Mouse (Mus musculus): ENCODE data around the gene Parva.
A peak's percentile ranks its signal among the peaks of the same experiment; 100 is the strongest.

The Parva gene

GRCm38 (mm10) chr7:112600163-112600562 is 172.9 kb downstream of the Parva start:
- DNase-seq (ENCODE audit: low spot score in 2 of 2): peak; percentile 59 to 60

GRCm38 (mm10) chr7:112602966-112603365 is 175.7 kb downstream of the Parva start:
- peak in 1 of 2 experiments; percentile 24 for DNase-seq (ENCODE audit: low spot score in 2 of 2)

DNA sequence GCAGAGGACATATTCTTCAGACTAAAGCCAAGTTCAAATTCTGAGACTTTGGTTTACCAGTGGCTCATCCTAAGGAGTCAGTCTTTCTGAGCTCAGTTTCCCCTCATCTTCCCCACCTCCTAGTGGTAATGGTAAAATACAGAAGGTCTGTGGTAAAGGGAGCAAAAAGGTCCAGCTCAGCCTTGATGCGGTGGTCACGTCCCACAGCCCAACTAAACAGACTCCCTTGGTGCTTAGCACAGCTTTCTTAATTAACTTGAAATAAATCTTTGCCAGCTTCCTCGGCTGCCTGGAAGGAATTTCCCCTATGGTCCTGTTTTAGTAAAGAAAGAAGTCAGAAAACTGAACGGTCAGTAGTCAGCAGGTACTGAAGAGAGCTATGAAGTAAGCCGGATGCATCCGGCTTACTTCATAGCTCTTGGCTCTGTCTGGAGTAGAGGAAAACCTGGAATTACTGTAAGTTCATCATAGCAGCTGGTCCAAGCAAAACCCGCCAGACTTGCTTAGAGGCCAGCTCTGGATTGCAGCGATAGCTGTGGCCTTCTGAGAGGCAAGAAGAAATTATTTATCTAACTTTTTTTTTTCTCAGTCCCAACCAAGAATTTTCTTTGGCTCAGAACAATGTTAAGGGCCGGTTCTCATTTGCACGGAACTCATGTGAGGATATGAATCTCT is 176.3 kb downstream of the Parva start:
- DNase-seq (ENCODE audit: low spot score in 2 of 2): peak; percentile 53 to 72

DNA sequence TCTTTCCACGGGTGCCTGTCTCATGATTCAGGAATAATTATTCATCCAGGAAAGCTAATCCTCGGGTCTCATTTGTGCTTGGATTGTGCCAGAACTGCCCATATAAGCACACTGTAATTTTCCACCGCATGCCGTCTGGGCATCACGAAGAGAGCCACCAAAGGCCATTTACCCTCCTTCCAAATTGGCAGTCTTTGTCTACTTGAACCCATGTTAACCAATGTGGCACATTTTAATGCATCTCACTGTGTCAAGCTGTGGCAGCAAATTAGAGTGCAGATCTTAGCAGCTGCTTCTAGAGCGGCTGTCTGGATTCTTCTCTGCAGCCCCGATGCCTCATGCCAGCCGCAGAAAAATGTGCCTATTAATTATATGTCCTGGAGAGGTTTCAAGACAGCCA is 176.9 kb downstream of the Parva start:
- DNase-seq (ENCODE audit: low spot score in 2 of 2): no peak

DNA sequence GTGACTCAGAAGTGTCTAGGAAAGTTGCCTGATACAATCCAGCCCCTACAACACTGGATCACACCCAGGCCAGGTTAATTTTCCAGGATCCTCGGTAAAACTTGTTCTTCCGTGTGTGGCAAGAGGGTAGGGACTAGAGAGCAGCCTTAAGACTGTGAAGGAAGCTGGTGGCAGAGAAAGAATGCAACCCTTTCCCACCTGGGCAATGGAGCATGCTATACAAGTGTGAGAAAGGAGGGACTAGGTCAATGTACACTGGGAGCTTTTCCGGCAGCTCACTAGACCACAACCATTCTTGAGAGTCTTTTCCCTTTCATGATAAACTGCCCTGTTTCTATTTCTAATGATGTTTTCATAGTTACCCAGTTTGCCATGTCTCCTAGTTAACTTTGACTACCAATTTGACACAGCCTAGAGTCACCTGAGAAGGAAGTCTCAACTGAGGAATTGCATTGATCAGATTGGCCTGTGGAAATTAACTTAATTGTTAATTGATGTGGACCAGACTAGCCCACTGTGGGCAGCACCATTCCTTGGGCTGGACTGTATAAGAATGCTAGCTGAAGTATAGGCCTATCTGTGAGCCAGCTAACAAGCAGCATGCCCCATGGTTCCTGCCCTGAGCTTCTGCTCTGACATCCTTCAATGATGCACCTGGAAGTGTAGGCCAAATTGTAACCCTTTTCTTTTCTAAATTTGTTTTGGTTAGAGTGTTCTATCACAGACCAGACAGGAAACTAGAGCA is 186.9 kb downstream of the Parva start:
- no peak for DNase-seq (ENCODE audit: low spot score in 2 of 2)

DNA sequence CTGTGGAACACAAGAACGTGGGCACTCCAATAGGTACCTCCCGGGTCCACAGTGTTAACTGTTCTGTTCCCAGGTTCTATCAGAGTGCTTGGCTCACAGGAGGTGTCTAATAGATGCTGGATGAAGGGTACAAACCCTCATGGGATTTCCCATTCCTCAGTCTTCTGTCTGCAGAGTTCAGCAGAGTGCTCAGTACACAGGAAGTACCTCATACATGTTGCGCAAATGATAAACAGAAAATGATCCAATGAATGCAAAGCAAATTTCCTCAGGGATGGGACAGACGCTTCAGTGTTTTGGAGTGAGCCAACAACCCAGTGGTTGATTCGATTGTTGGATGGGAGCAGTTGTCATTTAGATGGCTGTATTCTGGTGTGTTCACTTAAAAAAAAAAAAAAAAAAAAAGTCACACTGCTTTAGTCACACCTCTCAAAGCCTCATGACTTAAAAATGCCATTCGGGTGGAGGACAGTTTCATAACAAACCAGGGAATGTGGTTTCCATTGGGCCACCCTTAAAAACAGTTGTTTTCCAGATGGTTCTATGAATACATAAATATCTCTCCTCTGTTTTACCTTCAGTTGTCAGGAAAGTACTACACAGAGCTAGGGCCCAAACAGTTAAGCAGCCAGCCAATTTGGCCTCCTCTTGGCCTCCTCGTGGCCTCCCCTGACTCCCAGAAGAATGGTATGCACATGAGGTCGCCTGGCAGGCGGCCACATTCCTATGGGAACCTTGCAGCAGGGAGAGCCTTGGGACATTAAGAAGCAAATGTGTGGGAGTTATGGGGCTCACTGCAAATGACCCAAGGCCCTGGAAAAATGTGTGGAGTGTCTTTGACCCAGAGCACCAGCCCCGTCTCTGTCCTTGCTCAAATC is 187.7 kb downstream of the Parva start:
- peak; percentile 41 to 49 for DNase-seq (ENCODE audit: low spot score in 2 of 2)

DNA sequence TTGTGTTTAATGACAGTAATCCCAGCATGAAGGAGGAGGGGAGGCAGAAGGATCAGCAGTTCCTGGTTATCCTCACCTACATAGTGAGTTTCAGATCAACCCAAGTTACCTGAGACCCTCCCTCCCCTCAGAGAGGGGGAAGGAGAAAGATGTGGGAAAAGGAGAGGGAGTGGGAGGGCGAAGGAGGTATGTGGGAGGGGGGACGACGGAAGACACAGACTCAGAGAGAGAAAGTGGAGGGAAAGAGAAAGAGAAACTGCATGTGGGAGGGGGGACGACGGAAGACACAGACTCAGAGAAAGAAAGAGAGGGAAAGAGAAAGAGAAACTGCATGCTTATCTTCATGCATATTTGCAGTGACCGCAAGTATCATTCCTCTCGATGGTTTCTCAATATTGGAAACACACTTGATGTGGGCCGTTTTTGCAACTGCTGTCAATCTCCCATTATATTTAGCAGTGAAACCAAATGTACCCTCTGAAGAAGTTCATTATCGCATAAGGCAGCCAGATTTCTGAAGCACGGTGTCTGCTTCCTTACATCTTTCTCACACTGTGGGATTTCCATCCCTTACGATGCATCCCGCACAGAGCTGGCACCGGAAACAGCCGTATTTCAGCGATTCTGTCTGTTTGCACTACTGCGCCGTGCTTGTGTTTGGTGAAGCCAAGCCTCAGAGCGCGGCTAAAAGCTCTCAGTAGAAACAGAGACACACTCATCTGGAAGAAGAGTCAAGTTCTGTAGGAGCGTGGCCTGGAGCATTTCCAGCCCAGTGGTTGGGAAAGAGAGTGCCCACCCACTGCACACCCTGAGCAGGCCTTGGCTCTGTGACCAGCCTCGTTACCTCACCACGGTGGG is 193.2 kb downstream of the Parva start:
- DNase-seq (ENCODE audit: low spot score in 2 of 2): peak in 1 of 2 experiments; percentile 13

DNA sequence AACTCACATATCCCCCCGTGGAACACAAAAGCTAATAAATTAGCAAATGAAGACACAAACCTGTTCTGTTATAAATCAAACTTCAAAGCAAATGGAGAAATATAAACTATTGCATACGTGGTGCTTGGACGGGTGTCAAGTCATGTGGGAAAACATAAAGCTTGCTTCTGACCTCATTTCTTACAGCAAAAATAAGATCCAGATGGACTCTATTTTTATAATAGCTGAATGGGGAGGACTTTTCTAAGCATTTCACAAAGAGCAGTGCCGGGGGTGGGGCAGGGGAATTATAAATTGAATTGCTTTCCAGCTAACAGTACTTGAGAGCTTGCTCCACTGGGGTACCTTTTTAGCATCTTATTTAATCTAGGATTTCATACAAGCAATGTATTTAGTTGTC is 200.2 kb downstream of the Parva start:
- DNase-seq (ENCODE audit: low spot score in 2 of 2): no peak

GRCm38 (mm10) chr7:112634505-112635213 is 207.4 kb downstream of the Parva start:
- DNase-seq (ENCODE audit: low spot score in 2 of 2): no peak

DNA sequence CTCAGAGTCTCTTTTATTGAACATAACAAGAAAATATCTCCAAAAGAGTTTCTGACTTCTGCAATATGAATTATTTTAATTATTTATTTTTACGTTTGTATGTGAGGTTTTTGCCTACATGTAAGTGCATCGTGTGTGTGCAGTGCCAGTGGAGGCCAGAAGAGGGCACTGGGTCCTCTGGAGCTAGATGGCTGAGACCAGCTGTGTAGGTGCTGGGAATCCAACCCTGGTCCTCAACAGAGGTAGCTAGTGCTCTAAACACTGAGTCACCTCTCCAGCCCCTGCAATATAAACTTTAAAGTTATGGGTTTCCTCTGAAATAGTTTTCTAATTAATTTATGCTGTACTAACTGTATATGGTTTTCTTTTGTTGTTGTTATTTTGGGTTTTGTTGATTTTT is 208.6 kb downstream of the Parva start:
- no peak for DNase-seq (ENCODE audit: low spot score in 2 of 2)
